Mouse (Mus musculus): Measurements from ENCODE around the gene Tm7sf2. TPM values are rescaled to one million over a fixed set of nuclear protein-coding genes. Genes with fewer than 3 reads are reported as not detected.

The Tm7sf2 gene
- 49.1 and 50.2 TPM in 2 replicates for polyA plus RNA-seq (2015; fragmentation: Nextera tagmentation; extraction: Ambion mirVana)

- H3K4me3 ChIP-seq (replicated peaks) = peak within 1 kb of the TSS; percentile 60
- WGBS (ENCODE audit: insufficient replicate concordance) = 14% methylated on average over 33 of the region's 33 CpGs
- H3K4me1 ChIP-seq (replicated peaks) = peaks cover 47% of the 10 kb centered on the region
- H3K9ac ChIP-seq = peak within 1 kb of the TSS; percentile 60
- no peaks in the 10 kb centered on the region for H3K9me3 ChIP-seq (replicated peaks)
- no peaks in the 10 kb centered on the region for H3K27me3 ChIP-seq
- ATAC-seq (ENCODE audit: insufficient read depth) = peak; percentile 85
- H3K4me2 ChIP-seq = peak within 1 kb of the TSS; percentile 98
- peak within 1 kb of the TSS; percentile 82 for H3K27ac ChIP-seq (replicated peaks)
- H3K36me3 ChIP-seq (replicated peaks) = peaks cover 33% of the 10 kb centered on the region
Observed at GRCm38 (mm10) chr19:6067724-6068415, at the start of gene Tm7sf2. Gene Tm7sf2, minus strand, starts transcription at chr19:6068373.

GRCm38 (mm10) chr19:6117346-6117985 is 49.3 kb upstream of the Tm7sf2 start:
- peak overlapping the region; percentile 94 for H3K4me2 ChIP-seq
- no peaks in the 10 kb centered on the region for H3K9me3 ChIP-seq (replicated peaks)
- no peak for ATAC-seq (ENCODE audit: insufficient read depth)
- WGBS (ENCODE audit: insufficient replicate concordance) = 2% methylated on average over 32 of the region's 32 CpGs
- peak overlapping the region; percentile 97 for H3K27ac ChIP-seq (replicated peaks)
- H3K4me3 ChIP-seq (replicated peaks) = peak overlapping the region; percentile 80
- H3K36me3 ChIP-seq (replicated peaks) = peaks cover 70% of the 10 kb centered on the region
- H3K4me1 ChIP-seq (replicated peaks) = peaks cover 39% of the 10 kb centered on the region
- H3K27me3 ChIP-seq = no peaks in the 10 kb centered on the region
- peak overlapping the region; percentile 86 for H3K9ac ChIP-seq

GRCm38 (mm10) chr19:6116113-6116850 is 48.1 kb upstream of the Tm7sf2 start:
- peaks cover 58% of the 10 kb centered on the region for H3K36me3 ChIP-seq (replicated peaks)
- no peaks in the 10 kb centered on the region for H3K9me3 ChIP-seq (replicated peaks)
- H3K4me3 ChIP-seq (replicated peaks) = peak overlapping the region; percentile 80; the same call in 1 of the 2 replicates
- H3K4me2 ChIP-seq = peak overlapping the region; percentile 94
- 84% methylated on average over 15 of the region's 15 CpGs for WGBS (ENCODE audit: insufficient replicate concordance)
- peaks cover 34% of the 10 kb centered on the region for H3K4me1 ChIP-seq (replicated peaks)
- H3K27me3 ChIP-seq = no peaks in the 10 kb centered on the region
- no peak overlapping the region; the same call in 1 of the 2 replicates for H3K9ac ChIP-seq
- 0 out of 2 replicates have a peak overlapping the region, but pooled peaks have one; percentile 6 for H3K27ac ChIP-seq (replicated peaks)
- ATAC-seq (ENCODE audit: insufficient read depth) = no peak

DNA sequence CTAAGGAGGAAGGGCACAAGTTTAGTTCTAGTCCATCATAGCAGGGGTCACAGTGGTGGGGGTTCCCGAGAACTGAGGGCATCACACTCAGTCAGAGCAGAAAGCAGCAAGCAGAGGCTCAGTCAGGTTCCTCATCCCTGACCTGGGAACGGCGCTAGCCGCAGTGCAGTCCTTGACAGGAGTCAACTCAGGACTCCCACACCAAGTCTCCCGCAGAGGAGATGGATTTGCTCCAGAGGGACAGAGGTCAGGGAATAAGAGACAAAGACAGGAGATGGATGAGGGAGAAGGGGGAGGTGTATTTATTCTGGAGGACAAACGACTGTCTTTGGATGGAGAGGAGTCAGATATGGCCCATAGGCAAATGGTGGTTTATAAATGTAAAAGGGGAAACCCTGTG is 44.9 kb upstream of the Tm7sf2 start:
- no peak overlapping the region for H3K27ac ChIP-seq (replicated peaks)
- H3K36me3 ChIP-seq (replicated peaks) = peaks cover 35% of the 10 kb centered on the region
- no peaks in the 10 kb centered on the region for H3K27me3 ChIP-seq
- H3K4me1 ChIP-seq (replicated peaks) = peaks cover 18% of the 10 kb centered on the region
- ATAC-seq (ENCODE audit: insufficient read depth) = no peak
- H3K9ac ChIP-seq = no peak overlapping the region
- H3K4me2 ChIP-seq = no peak overlapping the region
- no peak overlapping the region for H3K4me3 ChIP-seq (replicated peaks)
- H3K9me3 ChIP-seq (replicated peaks) = no peaks in the 10 kb centered on the region
- 64% methylated on average over 6 of the region's 6 CpGs for WGBS (ENCODE audit: insufficient replicate concordance)

DNA sequence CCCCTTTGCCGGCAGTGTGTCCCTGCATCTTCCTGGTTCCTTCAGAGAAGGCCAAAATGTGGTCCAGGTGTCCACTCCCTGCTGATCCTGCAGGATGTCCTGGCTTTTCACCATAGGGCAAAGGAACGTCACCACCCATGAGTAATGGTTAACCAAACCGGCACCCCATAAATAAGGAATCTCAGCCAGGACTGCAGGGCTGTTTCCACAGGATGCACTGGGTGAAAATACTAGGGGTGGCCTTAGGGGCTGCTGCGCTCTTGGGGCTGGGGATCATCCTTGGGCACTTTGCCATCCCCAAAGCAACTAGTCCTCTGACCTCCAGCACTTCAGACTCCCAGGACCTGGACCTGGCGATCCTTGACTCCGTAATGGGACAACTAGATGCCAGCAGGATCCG is 37.4 kb upstream of the Tm7sf2 start, which contains the start of gene Naaladl1:
Naaladl1 (plus strand) TSS at position 197 of the 400 bp plus-strand sequence.
- WGBS (ENCODE audit: insufficient replicate concordance) = 83% methylated on average over 7 of the region's 7 CpGs
- peak within 1 kb of the TSS; percentile 18 for H3K4me2 ChIP-seq
- H3K27ac ChIP-seq (replicated peaks) = no peak within 1 kb of the TSS
- no peaks in the 10 kb centered on the region for H3K9me3 ChIP-seq (replicated peaks)
- peaks cover 50% of the 10 kb centered on the region for H3K4me1 ChIP-seq (replicated peaks)
- 0 out of 2 replicates have a peak within 1 kb of the TSS, but pooled peaks have one; percentile 15 for H3K9ac ChIP-seq
- no peak within 1 kb of the TSS for H3K4me3 ChIP-seq (replicated peaks)
- ATAC-seq (ENCODE audit: insufficient read depth) = no peak
- no peaks in the 10 kb centered on the region for H3K36me3 ChIP-seq (replicated peaks)
- H3K27me3 ChIP-seq = no peaks in the 10 kb centered on the region

GRCm38 (mm10) chr19:6104476-6104875 is 36.3 kb upstream of the Tm7sf2 start:
- Histone ChIP-seq H3K36me3 (replicated peaks) (no peaks in the 10 kb centered on the region), H3K4me2 (no peak overlapping the region), H3K27ac (replicated peaks) (no peak overlapping the region), H3K9me3 (replicated peaks) (no peaks in the 10 kb centered on the region), H3K27me3 (no peaks in the 10 kb centered on the region), H3K9ac (peak overlapping the region; percentile 15; the same call in 1 of the 2 replicates), H3K4me1 (replicated peaks) (peaks cover 53% of the 10 kb centered on the region), H3K4me3 (replicated peaks) (no peak overlapping the region)
- ATAC-seq (ENCODE audit: insufficient read depth) = no peak
- WGBS (ENCODE audit: insufficient replicate concordance) = 33% methylated on average over 4 of the region's 4 CpGs

DNA sequence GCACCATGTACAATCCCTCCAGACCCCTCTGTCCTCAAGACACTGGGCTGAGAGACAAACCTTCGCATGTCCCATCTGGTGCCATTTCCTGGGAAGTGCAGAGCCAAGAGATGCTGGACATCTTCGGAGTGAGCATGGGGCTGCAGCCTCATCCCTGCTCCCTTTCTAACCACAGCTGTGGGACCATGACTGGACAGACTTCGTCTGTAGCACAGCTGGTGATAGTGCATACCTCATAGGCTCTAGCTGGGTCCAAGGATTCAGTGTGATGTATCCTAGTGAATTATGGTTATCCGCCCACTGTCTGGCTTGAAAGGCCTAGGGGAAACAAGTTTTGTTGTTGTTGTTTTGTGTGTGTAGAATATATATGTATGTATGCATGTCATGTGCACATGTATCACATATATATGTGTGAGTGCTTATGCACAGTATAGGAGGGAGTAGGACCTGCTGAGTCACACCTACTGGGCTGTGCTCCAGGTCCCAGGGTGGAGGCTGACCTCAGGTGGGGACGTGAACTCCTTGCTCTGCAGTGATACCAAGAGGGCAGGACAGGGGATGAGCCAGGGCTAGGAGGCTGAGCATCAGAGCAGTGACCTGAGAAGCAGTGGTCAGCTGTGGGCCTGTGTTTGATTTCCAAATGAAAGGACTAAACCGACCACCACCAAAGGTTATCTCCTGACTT is 34.1 kb upstream of the Tm7sf2 start:
- H3K4me2 ChIP-seq = no peak overlapping the region
- no peak overlapping the region for H3K9ac ChIP-seq
- 59% methylated on average over 6 of the region's 6 CpGs for WGBS (ENCODE audit: insufficient replicate concordance)
- peaks cover 58% of the 10 kb centered on the region for H3K4me1 ChIP-seq (replicated peaks)
- peak overlapping the region; percentile 63 for H3K27ac ChIP-seq (replicated peaks)
- no peak overlapping the region for H3K4me3 ChIP-seq (replicated peaks)
- peaks cover 11% of the 10 kb centered on the region for H3K36me3 ChIP-seq (replicated peaks)
- no peaks in the 10 kb centered on the region for H3K27me3 ChIP-seq
- no peaks in the 10 kb centered on the region for H3K9me3 ChIP-seq (replicated peaks)
- peak; percentile 95 for ATAC-seq (ENCODE audit: insufficient read depth)

DNA sequence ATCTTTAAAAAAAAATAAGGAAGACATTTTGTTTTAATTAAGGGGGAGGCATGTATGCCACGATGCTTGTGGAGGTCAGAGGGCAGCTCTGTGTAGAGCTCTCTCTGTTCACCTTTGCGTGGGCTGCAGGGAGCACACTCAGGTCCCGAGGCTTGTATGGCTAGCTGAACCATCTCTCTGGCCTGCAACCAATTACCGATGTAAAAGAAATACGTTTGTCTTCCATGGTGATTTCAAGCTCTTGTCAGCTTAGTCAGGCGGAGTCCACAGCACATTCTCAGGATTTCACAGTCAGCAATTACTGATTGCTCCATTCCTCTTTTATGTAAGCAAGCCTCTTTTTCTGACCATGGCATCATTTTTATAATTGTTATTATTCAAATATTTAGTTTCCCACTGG is 33.0 kb upstream of the Tm7sf2 start:
- no peaks in the 10 kb centered on the region for H3K27me3 ChIP-seq
- 77% methylated on average over 6 of the region's 6 CpGs for WGBS (ENCODE audit: insufficient replicate concordance)
- H3K27ac ChIP-seq (replicated peaks) = 0 out of 2 replicates have a peak overlapping the region, but pooled peaks have one; percentile 63
- H3K9me3 ChIP-seq (replicated peaks) = no peaks in the 10 kb centered on the region
- no peak overlapping the region for H3K4me2 ChIP-seq
- H3K36me3 ChIP-seq (replicated peaks) = peaks cover 11% of the 10 kb centered on the region
- no peak overlapping the region for H3K4me3 ChIP-seq (replicated peaks)
- ATAC-seq (ENCODE audit: insufficient read depth) = no peak
- H3K4me1 ChIP-seq (replicated peaks) = peaks cover 56% of the 10 kb centered on the region
- H3K9ac ChIP-seq = no peak overlapping the region

- ATAC-seq (ENCODE audit: insufficient read depth) = no peak
- H3K9ac ChIP-seq = no peak overlapping the region
- peaks cover 44% of the 10 kb centered on the region for H3K36me3 ChIP-seq (replicated peaks)
- H3K27ac ChIP-seq (replicated peaks) = no peak overlapping the region
- H3K27me3 ChIP-seq = no peaks in the 10 kb centered on the region
- no peak overlapping the region for H3K4me3 ChIP-seq (replicated peaks)
- no peak overlapping the region for H3K4me2 ChIP-seq
- no peaks in the 10 kb centered on the region for H3K9me3 ChIP-seq (replicated peaks)
- H3K4me1 ChIP-seq (replicated peaks) = peaks cover 27% of the 10 kb centered on the region
- 53% methylated on average over 3 of the region's 3 CpGs for WGBS (ENCODE audit: insufficient replicate concordance)
Observed at GRCm38 (mm10) chr19:6097847-6098246, 29.7 kb upstream of the Tm7sf2 start.

GRCm38 (mm10) chr19:6094119-6094518 is 25.9 kb upstream of the Tm7sf2 start, which contains the start of gene AC131692.1:
Gene AC131692.1, plus strand, starts transcription at chr19:6094419.
- Histone ChIP-seq H3K4me3 (replicated peaks) (no peak within 1 kb of the TSS), H3K9ac (no peak within 1 kb of the TSS), H3K27ac (replicated peaks) (no peak within 1 kb of the TSS), H3K36me3 (replicated peaks) (peaks cover 81% of the 10 kb centered on the region), H3K4me2 (no peak within 1 kb of the TSS), H3K4me1 (replicated peaks) (peaks cover 9% of the 10 kb centered on the region; the same call in 1 of the 2 replicates), H3K9me3 (replicated peaks) (no peaks in the 10 kb centered on the region), H3K27me3 (no peaks in the 10 kb centered on the region)
- ATAC-seq (ENCODE audit: insufficient read depth) = no peak
- 80% methylated on average over 7 of the region's 7 CpGs for WGBS (ENCODE audit: insufficient replicate concordance)

Measured in liver, embryonic 15.5 days (tissue).